Mouse (Mus musculus) layer of hippocampus, adult 18-20 months (tissue): ENCODE data around the gene Adgrl4. TPM values are rescaled to one million over a fixed set of nuclear protein-coding genes. Genes with fewer than 3 reads are reported as not detected.
A peak's percentile ranks its signal among the peaks of the same experiment; 100 is the strongest.

Experiments
- DNase-seq, 2 experiments: peaks; one replicate each; pipeline ENCODE4 v3.0.0; 2022; ENCODE audit warnings: low spot score in 2 of 2
- long read RNA-seq: library from polyadenylated mRNA; stranded (forward); transcript quantifications from one replicate; pipeline ENCODE4 v2.0.0, GENCODE M21; 2021
- total RNA-seq, 2 experiments: library from RNA; stranded (reverse); gene quantifications; 2 replicates each; pipeline ENCODE4 v1.2.3; 2021

The Adgrl4 gene
- total RNA-seq: 10 to 100 TPM; 23.9 to 24.1 TPM
- long read RNA-seq, full-length matches to known transcripts: 14 of 21 reads
- long read RNA-seq, partial matches to known transcripts: 3 of 21 reads
- long read RNA-seq, other reads (novel, unspliced or antisense): 4 of 21 reads

DNA sequence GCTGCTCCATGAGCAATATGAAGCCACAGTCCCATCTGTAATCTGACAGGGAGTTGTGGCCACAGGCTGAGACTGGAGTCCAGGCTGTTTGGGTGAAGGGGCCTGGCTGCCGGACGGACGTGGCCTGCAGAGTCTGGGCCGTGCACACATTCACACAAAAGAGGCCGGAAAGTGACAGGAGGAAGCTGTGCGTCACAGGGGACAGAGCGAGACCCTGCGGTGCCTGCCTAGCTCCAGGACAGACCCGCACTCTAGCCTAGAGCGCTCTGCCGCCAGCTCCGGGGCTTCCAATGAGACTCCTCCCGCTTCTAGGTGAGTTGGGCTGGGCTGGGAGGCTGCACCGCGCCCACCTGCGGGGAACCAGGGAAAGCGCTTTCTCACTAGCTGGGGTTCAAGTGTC lies at the start of gene Adgrl4:
Gene Adgrl4 (plus strand): TSS at position 195 of the 400 bp plus-strand sequence.
- DNase-seq: no peak

GRCm38 (mm10) chr3:151390912-151391311 lies 46.8 kb upstream of the Adgrl4 start:
- no peak for DNase-seq

DNA sequence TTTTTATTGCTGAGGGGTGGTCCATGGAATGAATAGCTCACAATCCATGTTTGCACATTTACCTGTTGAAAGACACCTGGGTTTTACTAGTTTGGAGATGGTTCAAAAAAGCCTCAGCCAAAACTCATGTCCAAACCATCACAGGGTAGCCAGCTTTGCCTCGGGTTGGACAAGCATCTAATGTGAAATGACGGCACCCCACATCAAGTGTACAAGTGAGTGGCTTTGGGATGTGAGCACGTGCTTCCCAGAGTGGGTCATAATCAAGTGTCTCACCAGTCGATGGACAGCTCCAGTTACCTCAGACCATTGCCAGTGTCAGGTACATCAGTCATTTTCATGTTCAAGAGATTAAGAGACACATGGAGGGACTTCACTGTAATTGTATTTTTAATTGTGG lies 44.8 kb upstream of the Adgrl4 start:
- DNase-seq: no peak

DNA sequence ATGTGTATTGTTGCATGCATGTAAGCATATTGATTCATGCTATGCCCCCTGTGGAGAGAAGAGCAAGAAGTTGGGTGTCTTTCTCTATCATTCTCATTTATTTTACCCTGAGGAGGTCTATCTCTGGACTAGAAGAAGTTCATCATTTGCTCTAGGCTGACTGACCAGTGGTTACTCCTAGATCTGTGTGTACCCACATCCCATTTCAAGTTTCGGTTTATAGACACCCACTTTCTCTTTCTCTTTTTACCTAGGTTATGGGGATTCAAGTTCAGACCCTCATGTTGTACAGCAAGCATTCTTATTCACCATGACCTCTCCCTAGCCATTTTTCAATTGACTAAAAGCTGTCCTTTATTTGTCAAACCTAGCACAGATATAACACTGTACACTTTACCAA lies 44.4 kb upstream of the Adgrl4 start:
- no peak for DNase-seq

DNA sequence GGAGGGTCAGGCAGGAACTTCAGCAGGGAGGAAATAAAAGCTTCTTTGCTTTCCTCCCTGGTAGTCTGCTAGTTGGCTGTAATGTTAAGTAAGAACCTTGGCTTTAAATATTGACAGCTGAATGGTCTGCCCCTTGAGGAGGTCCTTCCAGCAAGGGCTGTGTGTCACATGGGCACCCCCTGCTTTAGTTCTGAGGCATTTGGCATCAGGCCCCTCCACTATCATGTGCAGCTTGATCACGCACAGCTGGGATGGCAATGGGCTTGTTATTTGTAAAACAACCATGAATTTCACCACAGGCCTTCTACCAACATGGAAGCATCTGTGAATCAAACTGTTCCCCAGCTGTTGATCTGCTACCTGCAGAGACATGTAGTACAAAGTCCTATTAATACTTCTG lies 38.4 kb upstream of the Adgrl4 start:
- DNase-seq: no peak

GRCm38 (mm10) chr3:151411031-151411430 lies 26.7 kb upstream of the Adgrl4 start:
- DNase-seq: no peak

GRCm38 (mm10) chr3:151411488-151411887 lies 26.2 kb upstream of the Adgrl4 start:
- DNase-seq: peak in 1 of 2 experiments; percentile 4

DNA sequence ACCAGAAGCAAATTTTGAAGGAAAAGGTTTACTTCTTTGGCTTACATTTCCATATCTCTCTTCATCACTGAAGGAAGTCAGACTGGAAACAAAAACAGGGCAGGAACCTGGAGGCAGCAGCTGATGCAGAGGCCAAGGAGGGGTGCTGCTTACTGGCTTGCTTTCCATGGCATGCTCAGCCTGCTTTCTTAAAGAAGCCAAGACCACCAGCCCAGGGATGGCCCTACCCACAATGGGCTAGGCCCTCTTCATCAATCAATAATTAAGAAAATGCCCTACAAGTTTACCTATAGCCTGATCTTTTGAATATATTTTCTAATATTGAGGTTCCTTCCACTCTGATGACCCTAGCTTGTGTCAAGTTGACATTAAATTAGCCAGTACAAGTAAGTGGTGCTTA lies 20.8 kb upstream of the Adgrl4 start:
- DNase-seq: no peak

GRCm38 (mm10) chr3:151417688-151418572 lies 19.8 kb upstream of the Adgrl4 start:
- no peak for DNase-seq

GRCm38 (mm10) chr3:151424326-151425207 lies 13.1 kb upstream of the Adgrl4 start:
- DNase-seq: no peak

DNA sequence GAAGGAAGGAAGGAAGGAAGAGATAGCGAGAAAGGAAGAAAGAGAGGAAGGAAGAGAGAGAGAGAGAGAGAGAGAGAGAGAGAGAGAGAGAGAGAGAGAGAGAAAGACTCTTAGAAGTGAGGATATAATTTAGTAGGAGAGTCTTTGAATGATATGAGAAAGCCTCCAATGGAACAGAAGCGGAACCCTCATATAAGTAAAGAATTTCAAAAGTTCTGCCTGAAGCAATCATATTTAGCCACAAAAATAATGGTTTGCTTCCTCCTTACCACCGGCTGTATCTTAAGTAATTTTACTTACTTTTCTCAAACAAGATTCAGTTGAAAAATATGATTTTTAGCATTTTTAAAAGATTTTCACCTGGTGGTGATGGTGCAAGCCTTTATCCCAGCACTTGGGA lies 7.6 kb upstream of the Adgrl4 start:
- DNase-seq: no peak

DNA sequence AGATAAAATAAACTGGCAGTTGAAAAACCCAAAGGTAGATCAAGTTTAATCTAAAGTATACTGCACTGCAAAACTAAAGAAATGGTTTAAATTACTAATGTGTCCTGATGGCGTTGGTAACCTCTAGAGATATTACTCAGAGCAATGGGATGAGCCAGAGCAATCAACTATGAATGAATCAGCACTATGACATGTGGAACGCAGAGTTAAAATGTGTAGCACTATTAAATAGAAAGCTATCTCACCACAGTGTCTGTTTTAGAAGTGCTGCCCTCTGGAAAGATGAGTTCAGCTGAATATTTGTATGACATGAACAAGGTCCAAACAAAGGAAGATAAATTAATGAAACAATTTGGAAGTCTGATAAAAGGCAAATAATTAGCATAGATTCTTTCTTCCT lies 6.2 kb upstream of the Adgrl4 start:
- no peak for DNase-seq

GRCm38 (mm10) chr3:151438364-151438763 lies 677 bp downstream of the Adgrl4 start:
- DNase-seq: no peak

GRCm38 (mm10) chr3:151439976-151440375 lies 2.3 kb downstream of the Adgrl4 start:
- DNase-seq: no peak

- DNase-seq: no peak
These were observed 4.3 kb downstream of the Adgrl4 start for GRCm38 (mm10) chr3:151442026-151442425.

GRCm38 (mm10) chr3:151443486-151443885 lies 5.8 kb downstream of the Adgrl4 start:
- DNase-seq: no peak

- DNase-seq: no peak
These were observed 6.6 kb downstream of the Adgrl4 start for GRCm38 (mm10) chr3:151444284-151444683.

DNA sequence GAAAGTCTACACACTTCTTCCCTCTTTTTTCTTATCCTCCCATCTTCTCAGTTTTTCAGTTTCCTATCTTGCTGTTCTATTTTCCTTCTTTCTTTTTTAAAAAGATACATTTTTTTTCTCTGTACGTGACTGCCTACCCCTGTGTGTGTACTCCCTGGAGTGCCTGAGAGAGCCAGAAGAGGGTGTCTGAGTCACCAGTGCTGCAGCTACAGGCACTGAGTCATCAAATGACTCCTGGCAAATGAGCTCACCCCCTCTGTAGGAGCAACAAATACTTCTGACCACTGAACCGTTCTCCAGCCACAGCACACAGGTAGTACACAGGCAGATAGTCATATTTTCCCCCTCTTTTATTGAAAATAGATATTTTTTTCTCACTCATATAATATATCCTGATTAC lies 8.2 kb downstream of the Adgrl4 start:
- DNase-seq: no peak

- no peak for DNase-seq
These were observed 17.5 kb downstream of the Adgrl4 start for GRCm38 (mm10) chr3:151454985-151455701.

GRCm38 (mm10) chr3:151459430-151460190 lies 21.9 kb downstream of the Adgrl4 start:
- DNase-seq: peak; percentile 2 to 32
